Mouse (Mus musculus) forebrain, postnatal 0 days (tissue): Measurements from ENCODE around the gene Zcchc4. TPM values are rescaled to one million over a fixed set of nuclear protein-coding genes. Genes with fewer than 3 reads are reported as not detected.

ENCODE experiments used
- ATAC-seq: fragments of 200-750 bp; cut with Nextera tagmentation; 2 replicates; pipeline ENCODE4 v1.8.0; 2017; ENCODE audit warnings: mild to moderate bottlenecking, moderate library complexity
- DNase-seq: peaks from one replicate; pipeline ENCODE4 v3.0.0-alpha.2; 2015
- H3K27ac ChIP-seq: fragments of 300-500 bp; sonication (generic); 2 replicates; pipeline ENCODE4 v1.5.1; 2014; ENCODE audit warnings: low read depth, mild to moderate bottlenecking, antibody characterized with exemption, low read length, moderate library complexity, mixed read lengths
- H3K27me3 ChIP-seq: fragments of 300-500 bp; sonication (generic); 2 replicates; pipeline ENCODE4 v1.6.1; 2014; ENCODE audit warnings: mild to moderate bottlenecking, low read length, mixed read lengths; ENCODE audit not compliant: insufficient read depth
- H3K36me3 ChIP-seq: fragments of 300-500 bp; sonication (generic); 2 replicates; pipeline ENCODE4 v1.6.1; 2014; ENCODE audit warnings: mild to moderate bottlenecking, moderate library complexity; ENCODE audit not compliant: insufficient read depth
- H3K4me1 ChIP-seq: fragments of 300-500 bp; sonication (generic); 2 replicates; pipeline ENCODE4 v1.6.1; 2014; ENCODE audit warnings: antibody characterized with exemption; ENCODE audit not compliant: insufficient read depth
- H3K4me2 ChIP-seq: fragments of 300-500 bp; sonication (generic); 2 replicates; pipeline ENCODE4 v1.6.1; 2014; ENCODE audit warnings: low read depth, mild to moderate bottlenecking, moderate library complexity
- H3K4me3 ChIP-seq: fragments of 300-500 bp; sonication (generic); 2 replicates; pipeline ENCODE4 v1.5.1; 2014; ENCODE audit warnings: low read depth, low read length, mixed read lengths
- H3K9ac ChIP-seq: fragments of 300-500 bp; sonication (generic); 2 replicates; pipeline ENCODE4 v1.6.1; 2014; ENCODE audit warnings: mild to moderate bottlenecking
- H3K9me3 ChIP-seq: fragments of 300-500 bp; sonication (generic); 2 replicates; pipeline ENCODE4 v1.6.1; 2016; ENCODE audit warnings: low read length
- CTCF ChIP-seq: sonication (generic); IDR thresholded peaks from 2 replicates; pipeline ENCODE4 v1.5.1; 2016; ENCODE audit warnings: antibody characterized with exemption, control low read depth, low read depth
- WGBS: fragments of 180-500 bp; shearing (Covaris S2); extraction: QIAGEN DNeasy Blood & Tissue Kit; methylation state at CpG from one replicate; pipeline ENCODE4 v1.1.7; 2014; 5-methylcytosine and 5-hydroxymethylcytosine counted together
- polyA plus RNA-seq: library from polyadenylated mRNA; unstranded; fragments of >200 nt; fragmentation: Nextera tagmentation; extraction: Ambion mirVana; gene quantifications from 2 replicates; pipeline ENCODE4 v1.2.1, GENCODE M21; 2015
- total RNA-seq: library from RNA; depleted of rRNA; stranded (reverse); fragments of >200 nt; gene quantifications from 2 replicates; pipeline ENCODE4 v1.2.3, GENCODE M21; 2014

Gene Zcchc4
- total and polyA plus RNA-seq, 2 experiments from 2014 or later: 6.8 to 11.0 TPM

- Histone ChIP-seq H3K9me3 (no peaks in the 10 kb centered on the region), H3K27ac (peak overlapping the region; percentile 50; the same call in 1 of the 2 replicates), H3K9ac (no peak overlapping the region), H3K4me2 (no peak overlapping the region), H3K27me3 (no peaks in the 10 kb centered on the region), H3K4me1 (no peaks in the 10 kb centered on the region), H3K4me3 (no peak overlapping the region), H3K36me3 (peaks cover 23% of the 10 kb centered on the region)
- ATAC-seq (peak; percentile 77), DNase-seq (peak; percentile 32)
- no peak for TF ChIP-seq CTCF
- WGBS: 78% methylated on average over 12 of the region's 12 CpGs
Observed at GRCm38 (mm10) chr5:52799274-52799985, 24.2 kb downstream of the Zcchc4 start.

- H3K9me3 ChIP-seq: no peaks in the 10 kb centered on the region
- no peak for DNase-seq
- H3K4me2 ChIP-seq: no peak overlapping the region
- no peak overlapping the region for H3K27ac ChIP-seq
- H3K9ac ChIP-seq: no peak overlapping the region
- H3K4me1 ChIP-seq: no peaks in the 10 kb centered on the region
- WGBS: 85% methylated on average over 4 of the region's 4 CpGs
- H3K36me3 ChIP-seq: peaks cover 10% of the 10 kb centered on the region; the same call in 1 of the 2 replicates
- ATAC-seq: peak; percentile 14; the same call in 1 of the 2 replicates
- no peak overlapping the region for H3K4me3 ChIP-seq
- H3K27me3 ChIP-seq: no peaks in the 10 kb centered on the region
- TF ChIP-seq CTCF: no peak
Observed at GRCm38 (mm10) chr5:52805801-52806200, 30.6 kb downstream of the Zcchc4 start.

GRCm38 (mm10) chr5:52806349-52806748 is 31.1 kb downstream of the Zcchc4 start:
- Histone ChIP-seq H3K9me3 (no peaks in the 10 kb centered on the region), H3K9ac (no peak overlapping the region), H3K4me1 (no peaks in the 10 kb centered on the region), H3K27ac (no peak overlapping the region), H3K36me3 (peaks cover 10% of the 10 kb centered on the region; the same call in 1 of the 2 replicates), H3K27me3 (no peaks in the 10 kb centered on the region), H3K4me2 (no peak overlapping the region), H3K4me3 (no peak overlapping the region)
- ATAC-seq: no peak; the same call in 1 of the 2 replicates
- DNase-seq: peak; percentile 25
- no peak for TF ChIP-seq CTCF
- 80% methylated on average over 8 of the region's 8 CpGs for WGBS

- H3K9me3 ChIP-seq: no peaks in the 10 kb centered on the region
- no peak overlapping the region for H3K4me3 ChIP-seq
- ATAC-seq (no peak), DNase-seq (no peak)
- H3K4me1 ChIP-seq: no peaks in the 10 kb centered on the region
- TF ChIP-seq CTCF: no peak
- 82% methylated on average over 7 of the region's 7 CpGs for WGBS
- H3K36me3 ChIP-seq: peaks cover 10% of the 10 kb centered on the region; the same call in 1 of the 2 replicates
- H3K4me2 ChIP-seq: no peak overlapping the region
- H3K27ac ChIP-seq: no peak overlapping the region
- H3K9ac ChIP-seq: no peak overlapping the region
- no peaks in the 10 kb centered on the region for H3K27me3 ChIP-seq
Observed at GRCm38 (mm10) chr5:52807030-52807429, 31.8 kb downstream of the Zcchc4 start.

GRCm38 (mm10) chr5:52810446-52810845 is 35.2 kb downstream of the Zcchc4 start:
- peaks cover 12% of the 10 kb centered on the region for H3K36me3 ChIP-seq
- no peak overlapping the region for H3K9ac ChIP-seq
- no peak for DNase-seq
- H3K4me2 ChIP-seq: no peak overlapping the region
- H3K27ac ChIP-seq: no peak overlapping the region
- H3K9me3 ChIP-seq: no peaks in the 10 kb centered on the region
- no peak for TF ChIP-seq CTCF
- no peak overlapping the region for H3K4me3 ChIP-seq
- ATAC-seq: no peak
- 96% methylated on average over 6 of the region's 6 CpGs for WGBS
- H3K27me3 ChIP-seq: no peaks in the 10 kb centered on the region
- no peaks in the 10 kb centered on the region for H3K4me1 ChIP-seq

GRCm38 (mm10) chr5:52811056-52811455 is 35.8 kb downstream of the Zcchc4 start:
- Histone ChIP-seq H3K4me2 (no peak overlapping the region), H3K27me3 (no peaks in the 10 kb centered on the region), H3K9ac (no peak overlapping the region), H3K9me3 (no peaks in the 10 kb centered on the region), H3K36me3 (peaks cover 12% of the 10 kb centered on the region), H3K4me1 (no peaks in the 10 kb centered on the region), H3K4me3 (no peak overlapping the region), H3K27ac (no peak overlapping the region)
- WGBS: 92% methylated on average over 14 of the region's 14 CpGs
- no peak for DNase-seq
- ATAC-seq: no peak
- no peak for TF ChIP-seq CTCF

- Histone ChIP-seq H3K36me3 (peaks cover 12% of the 10 kb centered on the region), H3K27ac (no peak overlapping the region), H3K27me3 (no peaks in the 10 kb centered on the region), H3K9ac (no peak overlapping the region), H3K4me2 (no peak overlapping the region), H3K4me3 (no peak overlapping the region), H3K9me3 (no peaks in the 10 kb centered on the region), H3K4me1 (no peaks in the 10 kb centered on the region)
- 84% methylated on average over 10 of the region's 10 CpGs for WGBS
- DNase-seq (no peak), ATAC-seq (no peak)
- no peak for TF ChIP-seq CTCF
Observed at GRCm38 (mm10) chr5:52812456-52812855, 37.2 kb downstream of the Zcchc4 start.
